Mouse (Mus musculus) CH12.LX (cell line): ENCODE measurements around the gene Fam20a. TPM values are rescaled to one million over a fixed set of nuclear protein-coding genes. Genes with fewer than 3 reads are reported as not detected.
A peak's percentile ranks its signal among the peaks of the same experiment; 100 is the strongest.

ENCODE experiments used
- DNase-seq: peaks from one replicate; pipeline ENCODE4 v3.0.0-alpha.2; 2013; ENCODE audit errors: extremely low read depth
- H3K27ac ChIP-seq: 2 replicates; pipeline ENCODE4 v1.5.1; 2012; ENCODE audit warnings: low read depth, mild to moderate bottlenecking, control low read depth, moderate library complexity; ENCODE audit not compliant: insufficient read depth
- H3K27me3 ChIP-seq: replicated peaks from 2 replicates; pipeline ENCODE3; 2012; ENCODE audit warnings: inconsistent platforms
- H3K36me3 ChIP-seq, 2 experiments: replicated peaks in 1 of 2; 2 replicates each; pipeline versions ENCODE3 to v1.6.1; 2012; ENCODE audit warnings: inconsistent platforms in 1 of 2, low read length in 1 of 2, mild to moderate bottlenecking in 1 of 2, mixed read lengths in 1 of 2, moderate library complexity in 1 of 2; ENCODE audit not compliant: control insufficient read depth in 1 of 2, insufficient read depth in 1 of 2
- H3K4me1 ChIP-seq, 2 experiments: 2 replicates each; pipeline ENCODE4 v1.6.1; 2012; ENCODE audit warnings: inconsistent platforms in 1 of 2, moderate library complexity in 1 of 2; ENCODE audit not compliant: insufficient read depth in 2 of 2, control insufficient read depth in 1 of 2
- H3K4me2 ChIP-seq: 2 replicates; pipeline ENCODE4 v1.6.1; 2012; ENCODE audit warnings: low read depth, mild to moderate bottlenecking, control low read depth; ENCODE audit not compliant: poor library complexity, insufficient read depth, severe bottlenecking
- H3K4me3 ChIP-seq, 3 experiments: fragments of 150-350 bp in 1 of 3; sonication (generic) in 1 of 3; replicated peaks in 1 of 3; 2 replicates each; pipeline versions ENCODE3 to v1.5.1; 2011 to 2012; ENCODE audit warnings: low read depth in 2 of 3, low read length in 2 of 3, mild to moderate bottlenecking in 2 of 3, moderate library complexity in 2 of 3, control low read depth in 1 of 3, improper control_type of control experiment in 1 of 3, inconsistent platforms in 1 of 3, mixed read lengths in 1 of 3; ENCODE audit not compliant: poor library complexity in 1 of 3
- H3K79me2 ChIP-seq: replicated peaks from 2 replicates; pipeline ENCODE4 v1.6.1; 2012; ENCODE audit warnings: mild to moderate bottlenecking, moderate library complexity; ENCODE audit not compliant: control insufficient read depth, poor library complexity, insufficient read depth, severe bottlenecking; ENCODE audit errors: extremely low read depth
- H3K9ac ChIP-seq: 2 replicates; pipeline ENCODE4 v1.6.1; 2012; ENCODE audit warnings: low read depth, mild to moderate bottlenecking, control low read depth, moderate library complexity; ENCODE audit not compliant: insufficient read depth
- H3K9me3 ChIP-seq: replicated peaks from 2 replicates; pipeline ENCODE3; 2012; ENCODE audit warnings: low read length, inconsistent platforms, mixed read lengths
- CHD1 ChIP-seq: IDR thresholded peaks from 2 replicates; pipeline ENCODE4 v1.6.1; 2012; ENCODE audit warnings: low read depth, low read length, improper control_type of control experiment, inconsistent platforms
- E2F4 ChIP-seq: IDR thresholded peaks from 2 replicates; pipeline ENCODE4 v1.6.1; 2011; ENCODE audit warnings: low read depth, low read length, improper control_type of control experiment; ENCODE audit not compliant: insufficient replicate concordance
- ELF1 ChIP-seq: IDR thresholded peaks from 2 replicates; pipeline ENCODE4 v1.6.1; 2014; ENCODE audit warnings: low read depth, mild to moderate bottlenecking, inconsistent platforms, low read length, improper control_type of control experiment
- EP300 ChIP-seq: IDR thresholded peaks from 2 replicates; pipeline ENCODE4 v1.6.1; 2011; ENCODE audit warnings: low read length, improper control_type of control experiment
- ETS1 ChIP-seq: conservative IDR thresholded peaks from 2 replicates; pipeline ENCODE4 v1.6.1; 2012; ENCODE audit warnings: low read depth, mild to moderate bottlenecking, inconsistent platforms, low read length, improper control_type of control experiment, moderate library complexity
- GABPA ChIP-seq: IDR thresholded peaks from 2 replicates; pipeline ENCODE4 v1.6.1; 2012; ENCODE audit warnings: low read depth, low read length, improper control_type of control experiment, inconsistent platforms; ENCODE audit not compliant: insufficient replicate concordance
- HCFC1 ChIP-seq: IDR thresholded peaks from 2 replicates; pipeline ENCODE4 v1.6.1; 2012; ENCODE audit warnings: low read depth, mild to moderate bottlenecking, inconsistent platforms, low read length, improper control_type of control experiment
- IRF4 ChIP-seq: IDR thresholded peaks from 2 replicates; pipeline ENCODE4 v1.6.1; 2014; ENCODE audit warnings: low read depth, mild to moderate bottlenecking, inconsistent platforms, low read length, improper control_type of control experiment
- JUND ChIP-seq: conservative IDR thresholded peaks from 2 replicates; pipeline ENCODE4 v1.6.1; 2011; ENCODE audit warnings: low read depth, low read length, improper control_type of control experiment
- MAFK ChIP-seq: IDR thresholded peaks from 2 replicates; pipeline ENCODE4 v1.6.1; 2011; ENCODE audit warnings: low read length, improper control_type of control experiment; ENCODE audit not compliant: insufficient replicate concordance
- MAX ChIP-seq: IDR thresholded peaks from 2 replicates; pipeline ENCODE4 v1.6.1; 2011; ENCODE audit warnings: low read length, improper control_type of control experiment
- MEF2A ChIP-seq: IDR thresholded peaks from 2 replicates; pipeline ENCODE4 v1.6.1; 2014; ENCODE audit warnings: low read depth, mild to moderate bottlenecking, inconsistent platforms, low read length, improper control_type of control experiment, borderline replicate concordance
- MXI1 ChIP-seq: IDR thresholded peaks from 2 replicates; pipeline ENCODE4 v1.6.1; 2011; ENCODE audit warnings: mild to moderate bottlenecking, low read depth, low read length, improper control_type of control experiment
- MYC ChIP-seq: IDR thresholded peaks from 2 replicates; pipeline ENCODE4 v1.6.1; 2011; ENCODE audit warnings: low read depth, mild to moderate bottlenecking, improper control_type of control experiment, low read length
- NRF1 ChIP-seq: IDR thresholded peaks from 2 replicates; pipeline ENCODE4 v1.6.1; 2014; ENCODE audit warnings: low read depth, mild to moderate bottlenecking, inconsistent platforms, low read length, improper control_type of control experiment, moderate library complexity
- PAX5 ChIP-seq: IDR thresholded peaks from 2 replicates; pipeline ENCODE4 v1.6.1; 2012; ENCODE audit warnings: low read length, inconsistent platforms, mixed read lengths
- POLR2A ChIP-seq: IDR thresholded peaks from 2 replicates; pipeline ENCODE4 v1.6.1; 2011; ENCODE audit warnings: low read depth, mild to moderate bottlenecking, improper control_type of control experiment, low read length
- RAD21 ChIP-seq: IDR thresholded peaks from 2 replicates; pipeline ENCODE4 v1.6.1; 2011; ENCODE audit warnings: low read depth, mild to moderate bottlenecking, low read length, improper control_type of control experiment, moderate library complexity
- RCOR1 ChIP-seq: conservative IDR thresholded peaks from 2 replicates; pipeline ENCODE4 v1.6.1; 2012; ENCODE audit warnings: low read depth, mild to moderate bottlenecking, inconsistent platforms, low read length, improper control_type of control experiment
- SIN3A ChIP-seq: IDR thresholded peaks from 2 replicates; pipeline ENCODE4 v1.6.1; 2012; ENCODE audit warnings: low read length, improper control_type of control experiment, inconsistent platforms
- SMC3 ChIP-seq: IDR thresholded peaks from 2 replicates; pipeline ENCODE4 v1.6.1; 2011; ENCODE audit warnings: low read depth, low read length, improper control_type of control experiment
- TBP ChIP-seq: conservative IDR thresholded peaks from 2 replicates; pipeline ENCODE4 v1.6.1; 2011; ENCODE audit warnings: low read depth, low read length, improper control_type of control experiment
- UBTF ChIP-seq: IDR thresholded peaks from 2 replicates; pipeline ENCODE4 v1.6.1; 2012; ENCODE audit warnings: low read depth, mild to moderate bottlenecking, inconsistent platforms, low read length, improper control_type of control experiment, moderate library complexity
- USF1 ChIP-seq: IDR thresholded peaks from 2 replicates; pipeline ENCODE4 v1.6.1; 2014; ENCODE audit warnings: low read depth, mild to moderate bottlenecking, inconsistent platforms, low read length, improper control_type of control experiment
- ZNF384 ChIP-seq: IDR thresholded peaks from 2 replicates; pipeline ENCODE4 v1.6.1; 2012; ENCODE audit warnings: low read depth, low read length, improper control_type of control experiment, inconsistent platforms
- dilution Hi-C: fragments of 300-500 bp; cut with MboI; formaldehyde crosslinking; loops from 2 replicates; pipeline ENCODE4 v1.14.3; 2020; ENCODE audit warnings: low sequenced_read_pairs; ENCODE audit not compliant: extremely low pct_unique_long_range_greater_than_20kb, extremely low pct_ligation_motif_present
- in situ Hi-C: fragments of 300-500 bp; cut with MboI; formaldehyde crosslinking; loops from 3 replicates; pipeline ENCODE4 v1.14.3; 2019; ENCODE audit warnings: low sequenced_read_pairs, low pct_ligation_motif_present, low pct_unique_long_range_greater_than_20kb, mixed read lengths
- polyA plus RNA-seq: library from polyadenylated mRNA; unstranded; fragments of >175 nt; gene quantifications from 2 replicates; pipeline ENCODE4 v1.2.1, GENCODE M21; 2012; ENCODE audit warnings: low read depth; ENCODE audit not compliant: insufficient read length
- total RNA-seq, 2 experiments: library from RNA; depleted of rRNA; stranded (reverse); fragments of 300-350 nt in 1 of 2; fragments of >200 nt in 1 of 2; gene quantifications; 2 replicates each; pipeline ENCODE4 v1.2.3; 2012 to 2014

Gene Fam20a
- total and polyA plus RNA-seq, 3 experiments = 0.08 TPM; not detected in 2

GRCm38 (mm10) chr11:109696519-109696918, 25.6 kb downstream of the Fam20a start:
- TF ChIP-seq IRF4 = peak; percentile 29; the same call in 1 of the 2 replicates
- TF ChIP-seq UBTF = no peak
- peak; percentile 22; the same call in 1 of the 2 replicates for TF ChIP-seq HCFC1
- TF ChIP-seq JUND = no peak
- no peak for TF ChIP-seq MYC
- no peak for TF ChIP-seq POLR2A
- TF ChIP-seq NRF1 = no peak
- TF ChIP-seq ELF1 = peak; percentile 46; the same call in 1 of the 2 replicates
- TF ChIP-seq RAD21 = no peak
- TF ChIP-seq EP300 = peak; percentile 8; the same call in 1 of the 2 replicates
- peak; percentile 56; the same call in 1 of the 2 replicates for TF ChIP-seq MEF2A
- no peak for TF ChIP-seq TBP
- 0 out of 2 replicates have a peak, but pooled peaks have one; percentile 13 for TF ChIP-seq ETS1
- no peak for TF ChIP-seq GABPA
- no peak for TF ChIP-seq SIN3A
- no peak for TF ChIP-seq SMC3
- peak; percentile 52; the same call in 1 of the 2 replicates for TF ChIP-seq ZNF384
- TF ChIP-seq RCOR1 = peak; percentile 19; the same call in 1 of the 2 replicates
- Histone ChIP-seq H3K27ac (no peak overlapping the region), H3K4me3 (no peak overlapping the region), H3K36me3 (no peaks in the 10 kb centered on the region), H3K4me1 (peaks cover 14 to 21% of the 10 kb centered on the region in 2 experiments), H3K9ac (no peak overlapping the region), H3K27me3 (no peaks in the 10 kb centered on the region), H3K4me2 (peak overlapping the region; percentile 72), H3K9me3 (peaks cover 4% of the 10 kb centered on the region), H3K79me2 (no peaks in the 10 kb centered on the region)
- in situ Hi-C loops (loop anchor here (25.0 kb wide), 1 partner anchor 566 kb away; the partner anchor contains the start of gene Abca6), dilution Hi-C loops (no loop called here)
- DNase-seq = peak; percentile 44

GRCm38 (mm10) chr11:109692737-109693136, 29.3 kb downstream of the Fam20a start:
- H3K4me2 ChIP-seq = no peak overlapping the region
- no peak for TF ChIP-seq RCOR1
- TF ChIP-seq POLR2A = no peak
- TF ChIP-seq E2F4 = no peak
- TF ChIP-seq IRF4 = no peak
- no peak for TF ChIP-seq ETS1
- no peak for TF ChIP-seq PAX5
- no peak for TF ChIP-seq USF1
- no peak for TF ChIP-seq TBP
- no peak for TF ChIP-seq MAX
- TF ChIP-seq CHD1 = no peak
- no peak for TF ChIP-seq MAFK
- TF ChIP-seq ZNF384 = no peak
- TF ChIP-seq MXI1 = no peak
- peaks cover 12 to 21% of the 10 kb centered on the region in 2 experiments for H3K4me1 ChIP-seq
- no peaks in the 10 kb centered on the region for H3K9me3 ChIP-seq
- H3K4me3 ChIP-seq = no peak overlapping the region
- H3K79me2 ChIP-seq = no peaks in the 10 kb centered on the region
- dilution Hi-C loops (no loop called here), in situ Hi-C loops (loop anchor here (25.0 kb wide), 1 partner anchor 570 kb away; the partner anchor contains the start of gene Abca6)
- no peaks in the 10 kb centered on the region for H3K36me3 ChIP-seq
- no peak overlapping the region for H3K9ac ChIP-seq
- DNase-seq = no peak
- no peaks in the 10 kb centered on the region for H3K27me3 ChIP-seq
- no peak overlapping the region for H3K27ac ChIP-seq
